Mouse (Mus musculus): ENCODE data around the gene Gm20716. TPM values are rescaled to one million over a fixed set of nuclear protein-coding genes. Genes with fewer than 3 reads are reported as not detected.

Gm20716 gene
- polyA plus RNA-seq, 1 experiment from 2014 or later, result 26.7 TPM

- 92% methylated on average over 5 of the region's 5 CpGs for WGBS
- H3K4me1 ChIP-seq (ENCODE audit: control insufficient read depth, insufficient read depth, low read length), result peaks cover 17% of the 10 kb centered on the region
- no peaks in the 10 kb centered on the region for H3K9me3 ChIP-seq (replicated peaks; ENCODE audit: control insufficient read depth, low read length)
- no peak for DNase-seq (ENCODE audit: low spot score)
- H3K4me3 ChIP-seq (ENCODE audit: low read depth, low read length), result no peak overlapping the region
- H3K36me3 ChIP-seq (ENCODE audit: control insufficient read depth, insufficient read depth, low read length), result peaks cover 19% of the 10 kb centered on the region
- no peaks in the 10 kb centered on the region for H3K27me3 ChIP-seq (replicated peaks; ENCODE audit: control insufficient read depth, insufficient read depth, low read length)
- H3K9ac ChIP-seq (ENCODE audit: low read length), result no peak overlapping the region
- no peak overlapping the region for H3K27ac ChIP-seq (ENCODE audit: low read depth, low read length)
- no peak overlapping the region for H3K4me2 ChIP-seq (ENCODE audit: low read length)
- ATAC-seq, result no peak
These were observed 3.1 kb upstream of the Gm20716 start for GRCm38 (mm10) chr2:168233286-168233685.

GRCm38 (mm10) chr2:168231471-168231829, 1.3 kb upstream of the Gm20716 start:
- no peak for ATAC-seq
- Histone ChIP-seq H3K4me2 (ENCODE audit: low read length) (peak overlapping the region; percentile 98), H3K27ac (ENCODE audit: low read depth, low read length) (0 out of 2 replicates have a peak overlapping the region, but pooled peaks have one; percentile 91), H3K4me1 (ENCODE audit: control insufficient read depth, insufficient read depth, low read length) (peaks cover 17% of the 10 kb centered on the region), H3K9ac (ENCODE audit: low read length) (peak overlapping the region; percentile 91), H3K4me3 (ENCODE audit: low read depth, low read length) (peak overlapping the region; percentile 99), H3K36me3 (ENCODE audit: control insufficient read depth, insufficient read depth, low read length) (peaks cover 28% of the 10 kb centered on the region), H3K9me3 (replicated peaks; ENCODE audit: control insufficient read depth, low read length) (no peaks in the 10 kb centered on the region), H3K27me3 (replicated peaks; ENCODE audit: control insufficient read depth, insufficient read depth, low read length) (no peaks in the 10 kb centered on the region)
- no peak for DNase-seq (ENCODE audit: low spot score)
- WGBS, result 69% methylated on average over 33 of the region's 33 CpGs

- peaks cover 17% of the 10 kb centered on the region for H3K4me1 ChIP-seq (ENCODE audit: control insufficient read depth, insufficient read depth, low read length)
- no peaks in the 10 kb centered on the region for H3K9me3 ChIP-seq (replicated peaks; ENCODE audit: control insufficient read depth, low read length)
- H3K9ac ChIP-seq (ENCODE audit: low read length), result peak overlapping the region; percentile 91
- WGBS, result 5% methylated on average over 80 of the region's 105 CpGs
- peak overlapping the region; percentile 99 for H3K4me3 ChIP-seq (ENCODE audit: low read depth, low read length)
- peak overlapping the region; percentile 91 for H3K27ac ChIP-seq (ENCODE audit: low read depth, low read length)
- H3K4me2 ChIP-seq (ENCODE audit: low read length), result peak overlapping the region; percentile 98
- H3K36me3 ChIP-seq (ENCODE audit: control insufficient read depth, insufficient read depth, low read length), result peaks cover 33% of the 10 kb centered on the region
- ATAC-seq (peak; percentile 71), DNase-seq (ENCODE audit: low spot score) (no peak)
- H3K27me3 ChIP-seq (replicated peaks; ENCODE audit: control insufficient read depth, insufficient read depth, low read length), result no peaks in the 10 kb centered on the region
These were observed 758 bp upstream of the Gm20716 start for GRCm38 (mm10) chr2:168230773-168231470.

DNA sequence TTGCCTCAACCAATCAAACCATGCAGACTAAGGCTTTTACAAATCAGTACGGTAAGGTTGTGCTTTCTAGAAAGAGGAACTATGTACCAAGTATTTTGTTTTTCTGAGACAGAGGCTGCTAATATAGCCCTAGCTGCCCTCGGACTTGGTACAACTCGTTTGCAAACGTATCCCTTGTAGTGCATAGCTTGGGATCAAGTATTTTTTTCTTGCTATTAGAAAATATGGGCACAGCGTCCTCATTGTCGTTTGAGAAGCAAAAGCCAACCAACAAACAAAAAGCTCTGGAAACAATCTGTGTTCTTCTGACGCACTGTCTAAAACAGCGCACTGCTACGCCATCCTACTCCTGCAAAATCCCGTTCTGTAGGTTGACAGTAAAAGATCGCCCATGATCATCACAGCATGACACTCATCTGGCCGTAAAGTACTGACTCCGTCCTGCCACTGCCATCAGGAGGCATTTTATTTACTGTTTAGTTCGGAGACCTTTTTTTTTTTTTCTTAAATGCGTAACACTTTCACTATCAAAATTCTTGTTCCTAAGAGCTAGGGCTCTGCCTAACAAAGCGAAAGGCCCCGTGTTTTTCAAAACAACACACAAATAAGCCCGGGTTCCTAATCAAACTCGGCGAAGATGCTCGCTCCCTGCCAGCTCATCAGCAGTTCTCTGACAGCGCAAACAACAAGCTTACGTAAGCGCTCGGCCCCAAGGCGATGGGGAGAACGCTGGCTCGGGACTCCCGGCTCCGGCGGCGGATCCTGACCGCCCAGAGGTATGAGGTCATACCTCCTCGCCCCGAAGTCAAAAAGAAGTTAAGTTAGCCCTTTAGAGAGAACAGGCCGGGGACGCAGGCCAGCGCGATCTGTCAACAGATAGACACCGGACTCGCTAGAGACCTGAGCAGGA, 793 bp downstream of the Gm20716 start:
- Histone ChIP-seq H3K27me3 (replicated peaks; ENCODE audit: control insufficient read depth, insufficient read depth, low read length) (no peaks in the 10 kb centered on the region), H3K27ac (ENCODE audit: low read depth, low read length) (0 out of 2 replicates have a peak overlapping the region, but pooled peaks have one; percentile 91), H3K4me2 (ENCODE audit: low read length) (peak overlapping the region; percentile 98), H3K36me3 (ENCODE audit: control insufficient read depth, insufficient read depth, low read length) (peaks cover 46% of the 10 kb centered on the region), H3K9me3 (replicated peaks; ENCODE audit: control insufficient read depth, low read length) (no peaks in the 10 kb centered on the region), H3K9ac (ENCODE audit: low read length) (peak overlapping the region; percentile 91), H3K4me3 (ENCODE audit: low read depth, low read length) (peak overlapping the region; percentile 99), H3K4me1 (ENCODE audit: control insufficient read depth, insufficient read depth, low read length) (peaks cover 17% of the 10 kb centered on the region)
- 20% methylated on average over 41 of the region's 41 CpGs for WGBS
- peak; percentile 11; the same call in 1 of the 2 replicates for ATAC-seq
- no peak for DNase-seq (ENCODE audit: low spot score)

DNA sequence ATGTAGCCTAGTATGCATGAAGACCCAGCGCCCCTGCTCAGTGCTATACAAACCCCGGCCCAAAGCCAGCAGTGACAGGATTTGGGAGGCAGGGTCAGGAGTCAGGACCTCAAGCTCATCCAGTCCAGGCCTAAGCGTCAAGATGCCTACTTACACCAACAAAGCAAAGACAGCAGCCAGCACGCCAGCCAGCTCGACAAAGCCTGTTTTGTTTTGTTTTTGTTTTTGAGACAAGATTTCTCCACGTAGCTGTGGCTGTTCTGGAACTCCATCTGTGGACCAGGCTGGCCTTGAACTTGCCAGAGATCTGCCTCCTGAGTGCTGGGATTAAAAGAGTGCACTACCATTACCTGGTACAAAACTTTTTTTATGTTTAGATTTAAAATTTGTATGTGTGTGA, 6.8 kb downstream of the Gm20716 start:
- WGBS, result 90% methylated on average over 6 of the region's 6 CpGs
- no peak overlapping the region for H3K4me3 ChIP-seq (ENCODE audit: low read depth, low read length)
- H3K36me3 ChIP-seq (ENCODE audit: control insufficient read depth, insufficient read depth, low read length), result peaks cover 80% of the 10 kb centered on the region
- H3K9ac ChIP-seq (ENCODE audit: low read length), result no peak overlapping the region
- no peak overlapping the region for H3K4me2 ChIP-seq (ENCODE audit: low read length)
- DNase-seq (ENCODE audit: low spot score) (no peak), ATAC-seq (no peak)
- H3K27ac ChIP-seq (ENCODE audit: low read depth, low read length), result no peak overlapping the region
- H3K4me1 ChIP-seq (ENCODE audit: control insufficient read depth, insufficient read depth, low read length), result no peaks in the 10 kb centered on the region
- no peaks in the 10 kb centered on the region for H3K9me3 ChIP-seq (replicated peaks; ENCODE audit: control insufficient read depth, low read length)
- no peaks in the 10 kb centered on the region for H3K27me3 ChIP-seq (replicated peaks; ENCODE audit: control insufficient read depth, insufficient read depth, low read length)

DNA sequence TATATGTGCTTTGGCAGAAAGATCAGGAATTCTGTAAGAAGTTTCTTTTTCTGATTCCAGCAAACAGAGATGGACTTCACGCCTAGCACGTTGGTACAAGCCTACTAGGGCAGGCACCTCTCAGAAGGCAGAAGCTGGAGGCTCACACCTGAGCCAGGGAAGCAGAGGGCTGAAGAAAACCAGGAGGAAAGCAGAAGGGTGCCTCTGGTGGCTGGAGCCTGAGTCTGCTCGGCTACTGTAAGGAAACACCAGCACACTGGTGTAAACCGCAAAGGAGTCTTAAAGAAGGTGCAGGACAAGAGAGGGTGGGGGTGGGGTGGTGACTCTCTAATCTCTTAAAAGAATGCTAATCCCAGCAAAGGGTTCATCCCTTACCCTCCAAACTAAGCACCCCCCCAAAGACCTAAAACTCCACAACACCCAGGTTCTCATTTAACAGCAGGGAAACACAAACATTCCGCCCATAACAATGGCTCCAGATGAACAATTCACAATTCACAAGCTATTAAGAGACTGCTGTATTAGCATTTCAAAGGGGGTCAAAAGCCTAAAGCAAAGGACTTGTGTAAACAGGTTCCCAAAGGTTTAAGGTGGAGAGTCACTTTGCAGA, 16.3 kb downstream of the Gm20716 start:
- Histone ChIP-seq H3K4me2 (ENCODE audit: low read length) (no peak overlapping the region), H3K9ac (ENCODE audit: low read length) (no peak overlapping the region), H3K36me3 (ENCODE audit: control insufficient read depth, insufficient read depth, low read length) (peaks cover 88% of the 10 kb centered on the region), H3K27me3 (replicated peaks; ENCODE audit: control insufficient read depth, insufficient read depth, low read length) (no peaks in the 10 kb centered on the region), H3K4me3 (ENCODE audit: low read depth, low read length) (no peak overlapping the region), H3K9me3 (replicated peaks; ENCODE audit: control insufficient read depth, low read length) (no peaks in the 10 kb centered on the region), H3K4me1 (ENCODE audit: control insufficient read depth, insufficient read depth, low read length) (no peaks in the 10 kb centered on the region), H3K27ac (ENCODE audit: low read depth, low read length) (no peak overlapping the region)
- ATAC-seq (no peak), DNase-seq (ENCODE audit: low spot score) (no peak)
- WGBS, result 37% methylated on average over 5 of the region's 5 CpGs

DNA sequence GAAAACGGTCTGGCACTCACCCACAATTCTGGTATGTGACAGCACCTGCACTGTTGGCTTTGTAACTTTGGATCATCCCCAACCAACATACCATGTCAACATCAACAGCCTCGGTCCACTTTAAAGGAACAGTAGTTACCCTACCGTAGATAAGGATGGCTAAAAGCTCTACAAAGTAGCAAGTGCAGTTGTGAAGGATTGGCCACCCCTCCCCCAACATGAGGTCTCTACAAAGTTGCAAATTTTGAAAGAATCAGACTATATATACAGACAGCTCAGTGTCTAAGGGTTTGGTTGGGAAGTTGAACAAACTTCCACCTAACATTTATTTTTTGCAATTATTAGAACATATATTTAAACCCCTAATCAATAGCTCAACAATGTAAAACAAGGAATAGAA, 22.3 kb downstream of the Gm20716 start:
- Histone ChIP-seq H3K9ac (ENCODE audit: low read length) (no peak overlapping the region), H3K27ac (ENCODE audit: low read depth, low read length) (peak overlapping the region; percentile 99), H3K36me3 (ENCODE audit: control insufficient read depth, insufficient read depth, low read length) (peaks cover 55% of the 10 kb centered on the region), H3K4me3 (ENCODE audit: low read depth, low read length) (no peak overlapping the region), H3K4me1 (ENCODE audit: control insufficient read depth, insufficient read depth, low read length) (peaks cover 13% of the 10 kb centered on the region), H3K27me3 (replicated peaks; ENCODE audit: control insufficient read depth, insufficient read depth, low read length) (no peaks in the 10 kb centered on the region), H3K9me3 (replicated peaks; ENCODE audit: control insufficient read depth, low read length) (no peaks in the 10 kb centered on the region), H3K4me2 (ENCODE audit: low read length) (peak overlapping the region; percentile 47; the same call in 1 of the 2 replicates)
- WGBS, result 95% methylated on average over 3 of the region's 3 CpGs
- DNase-seq (ENCODE audit: low spot score) (no peak), ATAC-seq (no peak)

DNA sequence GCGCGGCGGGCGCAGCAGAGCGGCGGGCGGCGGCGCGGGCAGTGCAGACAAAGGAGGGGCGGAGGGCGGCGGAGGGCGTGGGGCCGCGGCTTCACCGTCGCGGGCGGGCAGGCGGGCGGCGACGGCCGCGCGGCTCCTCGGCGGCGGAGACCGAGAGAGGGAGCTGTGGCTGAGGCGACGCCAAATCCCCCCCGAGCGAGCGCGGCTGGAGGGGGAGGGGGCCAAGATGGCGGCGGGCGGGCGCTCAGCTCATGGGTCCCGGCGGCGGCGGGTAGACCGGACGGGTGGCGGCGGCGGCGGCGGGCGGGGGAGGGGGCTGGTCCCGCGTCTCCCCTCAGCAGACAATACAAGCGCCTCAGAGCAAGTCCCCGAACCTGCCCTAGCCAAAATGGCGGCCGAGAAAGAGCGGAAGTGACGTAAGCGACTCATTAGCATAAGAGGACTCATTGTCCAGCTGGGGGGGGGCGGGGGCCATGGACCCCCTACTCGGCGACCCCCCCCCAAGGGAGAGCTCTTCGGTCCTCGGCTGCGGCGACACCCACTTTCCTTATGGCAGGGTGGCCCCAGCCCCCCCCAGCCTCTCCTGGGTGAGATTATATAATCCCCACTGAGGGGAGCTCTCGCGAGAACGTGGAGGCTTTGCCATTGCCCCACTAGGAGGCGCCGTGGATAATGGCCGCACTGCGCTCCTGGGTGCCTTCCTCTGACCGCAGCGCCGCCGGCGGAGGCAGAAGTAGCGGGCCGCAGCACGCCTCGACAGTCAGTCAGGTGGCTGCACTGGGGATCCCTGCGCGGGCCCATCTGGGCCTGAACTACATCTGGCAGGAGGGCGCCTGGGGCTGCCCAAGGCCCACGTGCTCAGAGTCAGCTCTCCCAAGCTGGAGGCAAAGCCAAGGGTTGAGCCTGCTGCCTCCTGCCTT, 23.2 kb downstream of the Gm20716 start, which contains the start of gene Adnp:
Gene Adnp, minus strand, starts transcription at position 388 of the 920 bp plus-strand sequence.
- DNase-seq (ENCODE audit: low spot score) (peak; percentile 98), ATAC-seq (peak; percentile 91)
- Histone ChIP-seq H3K36me3 (ENCODE audit: control insufficient read depth, insufficient read depth, low read length) (peaks cover 51% of the 10 kb centered on the region), H3K27me3 (replicated peaks; ENCODE audit: control insufficient read depth, insufficient read depth, low read length) (no peaks in the 10 kb centered on the region), H3K9me3 (replicated peaks; ENCODE audit: control insufficient read depth, low read length) (no peaks in the 10 kb centered on the region), H3K27ac (ENCODE audit: low read depth, low read length) (peak within 1 kb of the TSS; percentile 99), H3K9ac (ENCODE audit: low read length) (peak within 1 kb of the TSS; percentile 100), H3K4me1 (ENCODE audit: control insufficient read depth, insufficient read depth, low read length) (peaks cover 15% of the 10 kb centered on the region), H3K4me3 (ENCODE audit: low read depth, low read length) (peak within 1 kb of the TSS; percentile 99), H3K4me2 (ENCODE audit: low read length) (peak within 1 kb of the TSS; percentile 86)
- under 1% methylated on average over 44 of the region's 89 CpGs for WGBS
